11 mouse cellular contexts compared by ENCODE assay signal in the genomic region with DNA sequence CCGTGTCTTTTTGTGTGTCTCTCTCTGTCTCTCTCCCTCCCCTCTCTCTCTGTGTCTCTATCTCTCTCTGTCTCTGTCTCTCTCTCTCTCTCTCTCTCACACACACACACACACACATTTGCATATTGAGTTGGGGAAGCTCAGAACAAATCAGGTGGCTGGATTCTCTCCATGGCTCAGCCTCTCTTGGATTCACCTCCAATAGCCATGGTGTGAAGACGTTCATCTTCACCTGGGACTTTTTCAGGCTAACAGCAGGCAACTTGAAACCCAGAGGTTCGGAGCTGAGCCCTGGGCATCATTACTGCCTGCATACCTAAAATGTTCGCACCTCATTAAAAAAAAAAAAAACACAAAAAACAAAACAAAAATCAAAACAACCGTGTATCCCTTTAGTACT. TPM values are rescaled to one million over a fixed set of nuclear protein-coding genes. Genes with fewer than 3 reads are reported as not detected.
DNase-seq lines count a peak whose midpoint lies in the region; ATAC-seq lines count a peak whose summit lies in the region.
"Had no signal": no experiment of that assay in that cellular context is flagged by ENCODE, and none has a peak within 500 bp of the region (broad histone marks: within the 10 kb centered on the region; RNA-seq: fewer than 3 reads in every experiment).

No protein-coding gene starts in this region.

- ATAC-seq in hindbrain, embryonic 13.5 days (ENCODE audit: low FRiP score) = no peak
- ATAC-seq in hindbrain, embryonic 12.5 days (ENCODE audit: low FRiP score) = no peak
- no peak for ATAC-seq in embryonic facial prominence, embryonic 14.5 days (ENCODE audit: low read depth)
- no peak for ATAC-seq in limb, embryonic 13.5 days (ENCODE audit: low FRiP score, low read depth)

- no peaks in the 10 kb centered on the region for H3K36me3 ChIP-seq in hindbrain, embryonic 13.5 days
- no peaks in the 10 kb centered on the region for H3K36me3 ChIP-seq in hindbrain, embryonic 12.5 days
- H3K36me3 ChIP-seq in embryonic facial prominence, embryonic 14.5 days (ENCODE audit: control insufficient read depth, insufficient read depth, low read length) = no peaks in the 10 kb centered on the region
- H3K36me3 ChIP-seq in limb, embryonic 13.5 days = no peaks in the 10 kb centered on the region

- peak overlapping the region; percentile 73 for H3K27ac ChIP-seq in hindbrain, embryonic 13.5 days
- no peak overlapping the region for H3K27ac ChIP-seq in hindbrain, embryonic 12.5 days
- H3K27ac ChIP-seq in embryonic facial prominence, embryonic 14.5 days (replicated peaks; ENCODE audit: low read depth, low read length) = peak overlapping the region; percentile 84; the same call in 1 of the 2 replicates
- peak overlapping the region; percentile 84; the same call in 1 of the 2 replicates for H3K27ac ChIP-seq in limb, embryonic 13.5 days

- peak; percentile 12 for DNase-seq in brain, adult 2 months (ENCODE audit: low read depth, low spot score)
- DNase-seq in embryonic facial prominence, embryonic 14.5 days (ENCODE audit: low spot score) = no peak
- no peak for DNase-seq in ovary, postnatal 14 days (ENCODE audit: low spot score)
- no peak for DNase-seq in thymus, postnatal 36 days
- no peak for DNase-seq in adrenal gland, postnatal 4 days (ENCODE audit: low spot score in 2 of 2)

- H3K27me3 ChIP-seq in hindbrain, embryonic 13.5 days = peaks cover 17% of the 10 kb centered on the region
- peaks cover 5% of the 10 kb centered on the region for H3K27me3 ChIP-seq in hindbrain, embryonic 12.5 days
- no peaks in the 10 kb centered on the region for H3K27me3 ChIP-seq in embryonic facial prominence, embryonic 14.5 days (replicated peaks; ENCODE audit: control insufficient read depth, insufficient read depth, low read length)
- no peaks in the 10 kb centered on the region for H3K27me3 ChIP-seq in limb, embryonic 13.5 days

- peaks cover 30% of the 10 kb centered on the region for H3K4me1 ChIP-seq in hindbrain, embryonic 13.5 days (replicated peaks)
- H3K4me1 ChIP-seq in hindbrain, embryonic 12.5 days = peaks cover 17% of the 10 kb centered on the region
- H3K4me1 ChIP-seq in embryonic facial prominence, embryonic 14.5 days (ENCODE audit: control insufficient read depth, insufficient read depth, low read length) = peaks cover 24% of the 10 kb centered on the region
- H3K4me1 ChIP-seq in limb, embryonic 13.5 days = peaks cover 42% of the 10 kb centered on the region

- no peak overlapping the region for H3K4me2 ChIP-seq in hindbrain, embryonic 13.5 days
- no peak overlapping the region for H3K4me2 ChIP-seq in hindbrain, embryonic 12.5 days (replicated peaks)
- no peak overlapping the region for H3K4me2 ChIP-seq in embryonic facial prominence, embryonic 14.5 days (ENCODE audit: low read depth, low read length)
- H3K4me2 ChIP-seq in limb, embryonic 13.5 days (replicated peaks) = no peak overlapping the region

- no peak overlapping the region for H3K9ac ChIP-seq in hindbrain, embryonic 13.5 days
- H3K9ac ChIP-seq in hindbrain, embryonic 12.5 days = no peak overlapping the region
- H3K9ac ChIP-seq in embryonic facial prominence, embryonic 14.5 days (ENCODE audit: low read depth, low read length) = no peak overlapping the region
- no peak overlapping the region for H3K9ac ChIP-seq in limb, embryonic 13.5 days

- WGBS in hindbrain, embryonic 13.5 days = 75% methylated on average over 5 of the region's 5 CpGs
- WGBS in hindbrain, embryonic 12.5 days = 66% methylated on average over 5 of the region's 5 CpGs
- 61% methylated on average over 5 of the region's 5 CpGs for WGBS in embryonic facial prominence, embryonic 14.5 days
- 51% methylated on average over 5 of the region's 5 CpGs for WGBS in limb, embryonic 13.5 days

- H3K9me3 ChIP-seq in hindbrain, embryonic 13.5 days = no peaks in the 10 kb centered on the region
- H3K9me3 ChIP-seq in hindbrain, embryonic 12.5 days (replicated peaks) = no peaks in the 10 kb centered on the region
- no peaks in the 10 kb centered on the region for H3K9me3 ChIP-seq in embryonic facial prominence, embryonic 14.5 days (ENCODE audit: control insufficient read depth, low read length)
- no peaks in the 10 kb centered on the region for H3K9me3 ChIP-seq in limb, embryonic 13.5 days

- H3K4me3 ChIP-seq in hindbrain, embryonic 13.5 days = no peak overlapping the region
- no peak overlapping the region for H3K4me3 ChIP-seq in hindbrain, embryonic 12.5 days
- H3K4me3 ChIP-seq in embryonic facial prominence, embryonic 14.5 days (ENCODE audit: low read depth, low read length) = no peak overlapping the region
- H3K4me3 ChIP-seq in limb, embryonic 13.5 days = no peak overlapping the region
- H3K4me3 ChIP-seq: erythroblast, embryonic 14.5 days had no signal

RNA-seq across cellular contexts. Expression of gene Abca4, which starts 29.4 kb away (rescaled TPM):
- 2.1 and 3.1 TPM in 2 replicates for polyA plus RNA-seq in hindbrain, embryonic 13.5 days (2015; fragmentation: Nextera tagmentation; extraction: Ambion mirVana)
- 2.6 and 2.7 TPM in 2 replicates for polyA plus RNA-seq in hindbrain, embryonic 12.5 days (2016; fragmentation: Nextera tagmentation; extraction: Ambion mirVana)
- 1.5 and 1.8 TPM in 2 replicates for polyA plus RNA-seq in embryonic facial prominence, embryonic 14.5 days (2014; fragmentation: Nextera tagmentation; extraction: Ambion mirVana)
- polyA plus RNA-seq in limb, embryonic 13.5 days (2015; fragmentation: Nextera tagmentation; extraction: Ambion mirVana) = 0.83 and 1.3 TPM in 2 replicates
- 1 to 10 TPM; 2.8 to 3.6 TPM for total RNA-seq in adrenal gland, postnatal 4 days (2021)
- total RNA-seq: megakaryocyte-erythroid progenitor cell, adult 5-6 weeks; neutrophil, adult 5-6 weeks had no signal
